Mouse (Mus musculus) heart, adult 2 months (tissue): ENCODE measurements around the gene Tor1aip1.

Source experiments
- CTCF ChIP-seq: fragments of 200-600 bp; IDR thresholded peaks from 2 replicates; pipeline ENCODE4 v1.8.1; 2022; ENCODE audit warnings: antibody characterized with exemption, mild to moderate bottlenecking, moderate library complexity
- EP300 ChIP-seq: fragments of 200-500 bp; IDR thresholded peaks from 2 replicates; pipeline ENCODE4 v1.6.1; 2011; ENCODE audit warnings: low read depth, low read length, control low read depth; ENCODE audit not compliant: insufficient read depth
- POLR2A ChIP-seq: fragments of 200-500 bp; IDR thresholded peaks from 2 replicates; pipeline ENCODE4 v1.6.1; 2011; ENCODE audit warnings: mild to moderate bottlenecking, low read depth, low read length, control low read depth; ENCODE audit not compliant: insufficient read depth

DNA sequence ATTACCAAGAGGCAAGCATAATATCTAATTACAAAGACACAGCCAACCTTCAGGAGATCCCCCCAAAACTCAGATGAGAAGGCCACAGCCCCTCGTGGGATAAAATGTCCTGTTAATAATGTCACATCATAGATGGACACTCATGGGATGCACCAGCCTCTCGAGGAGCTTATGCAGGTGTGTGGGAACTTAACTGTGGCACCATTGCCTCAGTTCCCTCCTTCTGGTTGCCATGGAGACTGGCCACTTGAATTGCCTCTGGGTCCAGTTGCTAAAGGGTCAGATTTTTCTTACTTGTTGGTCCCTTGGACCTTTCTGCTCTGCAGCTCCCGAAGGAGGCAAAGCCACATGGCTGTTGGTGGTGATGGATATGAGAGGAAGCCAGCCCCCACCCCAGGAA is 41.4 kb upstream of the Tor1aip1 start:
- TF ChIP-seq CTCF (no peak), EP300 (no peak), POLR2A (no peak)
